Mouse (Mus musculus): ENCODE measurements at regions not wholly inside any gene's neighbourhood (a gene's known extent, or its start where the extent isn't known, plus 50 kb on each side); places are given as distances from the start of the nearest gene placed in this dataset.

GRCm38 (mm10) chr8:126847664-126848353 is 97.8 kb downstream of the Tomm20 start:
- H3K27ac ChIP-seq (ENCODE audit: low read length) = no peak overlapping the region
- no peaks in the 10 kb centered on the region for H3K9me3 ChIP-seq (ENCODE audit: low read length)
- no peak for ATAC-seq (ENCODE audit: low FRiP score, low TSS enrichment)
- no peak overlapping the region for H3K4me3 ChIP-seq (ENCODE audit: low read length)
- H3K27me3 ChIP-seq (ENCODE audit: insufficient read depth, low read length) = no peaks in the 10 kb centered on the region
- H3K4me2 ChIP-seq (replicated peaks; ENCODE audit: low read depth, low read length) = no peak overlapping the region
- no peaks in the 10 kb centered on the region for H3K36me3 ChIP-seq (ENCODE audit: insufficient read depth, low read length)
- 55% methylated on average over 8 of the region's 8 CpGs for WGBS
- no peak overlapping the region for H3K9ac ChIP-seq (replicated peaks; ENCODE audit: low read length)
- peaks cover 24% of the 10 kb centered on the region for H3K4me1 ChIP-seq (ENCODE audit: insufficient read depth, low read length)

- Histone ChIP-seq H3K27ac (ENCODE audit: low read length) (no peak overlapping the region), H3K36me3 (ENCODE audit: insufficient read depth, low read length) (no peaks in the 10 kb centered on the region), H3K9me3 (ENCODE audit: low read length) (no peaks in the 10 kb centered on the region), H3K4me1 (ENCODE audit: insufficient read depth, low read length) (peaks cover 16% of the 10 kb centered on the region), H3K27me3 (ENCODE audit: insufficient read depth, low read length) (no peaks in the 10 kb centered on the region), H3K4me2 (replicated peaks; ENCODE audit: low read depth, low read length) (no peak overlapping the region), H3K9ac (replicated peaks; ENCODE audit: low read length) (no peak overlapping the region), H3K4me3 (ENCODE audit: low read length) (no peak overlapping the region)
- no peak for ATAC-seq (ENCODE audit: low FRiP score, low TSS enrichment)
- 67% methylated on average over 3 of the region's 3 CpGs for WGBS
These were observed 99.5 kb downstream of the Tomm20 start for GRCm38 (mm10) chr8:126846188-126846565.

- Histone ChIP-seq H3K9ac (replicated peaks; ENCODE audit: low read length) (no peak overlapping the region), H3K4me1 (ENCODE audit: insufficient read depth, low read length) (peaks cover 16% of the 10 kb centered on the region), H3K4me3 (ENCODE audit: low read length) (no peak overlapping the region), H3K9me3 (ENCODE audit: low read length) (no peaks in the 10 kb centered on the region), H3K27ac (ENCODE audit: low read length) (no peak overlapping the region), H3K27me3 (ENCODE audit: insufficient read depth, low read length) (no peaks in the 10 kb centered on the region), H3K4me2 (replicated peaks; ENCODE audit: low read depth, low read length) (no peak overlapping the region), H3K36me3 (ENCODE audit: insufficient read depth, low read length) (no peaks in the 10 kb centered on the region)
- WGBS = 90% methylated on average over 14 of the region's 14 CpGs
- no peak for ATAC-seq (ENCODE audit: low FRiP score, low TSS enrichment)
These were observed 100.0 kb downstream of the Tomm20 start for GRCm38 (mm10) chr8:126845530-126846187.

GRCm38 (mm10) chr8:126844627-126845026 is 101.0 kb downstream of the Tomm20 start:
- no peaks in the 10 kb centered on the region for H3K27me3 ChIP-seq (ENCODE audit: insufficient read depth, low read length)
- no peak overlapping the region for H3K4me3 ChIP-seq (ENCODE audit: low read length)
- no peak for ATAC-seq (ENCODE audit: low FRiP score, low TSS enrichment)
- H3K4me1 ChIP-seq (ENCODE audit: insufficient read depth, low read length) = peaks cover 14% of the 10 kb centered on the region
- H3K4me2 ChIP-seq (replicated peaks; ENCODE audit: low read depth, low read length) = no peak overlapping the region
- H3K9ac ChIP-seq (replicated peaks; ENCODE audit: low read length) = no peak overlapping the region
- no peaks in the 10 kb centered on the region for H3K9me3 ChIP-seq (ENCODE audit: low read length)
- H3K36me3 ChIP-seq (ENCODE audit: insufficient read depth, low read length) = no peaks in the 10 kb centered on the region
- WGBS = 71% methylated on average over 4 of the region's 4 CpGs
- no peak overlapping the region for H3K27ac ChIP-seq (ENCODE audit: low read length)

- WGBS = 76% methylated on average over 7 of the region's 7 CpGs
- no peak overlapping the region for H3K9ac ChIP-seq (replicated peaks; ENCODE audit: low read length)
- H3K4me2 ChIP-seq (replicated peaks; ENCODE audit: low read depth, low read length) = no peak overlapping the region
- H3K27ac ChIP-seq (ENCODE audit: low read length) = no peak overlapping the region
- H3K27me3 ChIP-seq (ENCODE audit: insufficient read depth, low read length) = no peaks in the 10 kb centered on the region
- no peak overlapping the region for H3K4me3 ChIP-seq (ENCODE audit: low read length)
- H3K36me3 ChIP-seq (ENCODE audit: insufficient read depth, low read length) = no peaks in the 10 kb centered on the region
- H3K4me1 ChIP-seq (ENCODE audit: insufficient read depth, low read length) = peaks cover 35% of the 10 kb centered on the region
- ATAC-seq (ENCODE audit: low FRiP score, low TSS enrichment) = no peak
- H3K9me3 ChIP-seq (ENCODE audit: low read length) = no peaks in the 10 kb centered on the region
These were observed 104.5 kb downstream of the Tomm20 start for GRCm38 (mm10) chr8:126841187-126841586.

GRCm38 (mm10) chr8:126839712-126840355 is 105.8 kb downstream of the Tomm20 start:
- no peaks in the 10 kb centered on the region for H3K27me3 ChIP-seq (ENCODE audit: insufficient read depth, low read length)
- H3K9me3 ChIP-seq (ENCODE audit: low read length) = no peaks in the 10 kb centered on the region
- peak overlapping the region; percentile 38 for H3K4me2 ChIP-seq (replicated peaks; ENCODE audit: low read depth, low read length)
- ATAC-seq (ENCODE audit: low FRiP score, low TSS enrichment) = peak; percentile 93
- WGBS = 8% methylated on average over 5 of the region's 5 CpGs
- peak overlapping the region; percentile 93 for H3K27ac ChIP-seq (ENCODE audit: low read length)
- H3K9ac ChIP-seq (replicated peaks; ENCODE audit: low read length) = peak overlapping the region; percentile 36
- H3K36me3 ChIP-seq (ENCODE audit: insufficient read depth, low read length) = no peaks in the 10 kb centered on the region
- peaks cover 42% of the 10 kb centered on the region for H3K4me1 ChIP-seq (ENCODE audit: insufficient read depth, low read length)
- no peak overlapping the region for H3K4me3 ChIP-seq (ENCODE audit: low read length)

GRCm38 (mm10) chr8:126839039-126839711 is 106.5 kb downstream of the Tomm20 start:
- H3K9ac ChIP-seq (replicated peaks; ENCODE audit: low read length) = peak overlapping the region; percentile 36
- no peaks in the 10 kb centered on the region for H3K27me3 ChIP-seq (ENCODE audit: insufficient read depth, low read length)
- peak overlapping the region; percentile 93 for H3K27ac ChIP-seq (ENCODE audit: low read length)
- H3K4me2 ChIP-seq (replicated peaks; ENCODE audit: low read depth, low read length) = peak overlapping the region; percentile 38
- peaks cover 47% of the 10 kb centered on the region for H3K4me1 ChIP-seq (ENCODE audit: insufficient read depth, low read length)
- WGBS = 0% methylated on average over 8 of the region's 8 CpGs
- ATAC-seq (ENCODE audit: low FRiP score, low TSS enrichment) = peak; percentile 85
- no peak overlapping the region for H3K4me3 ChIP-seq (ENCODE audit: low read length)
- no peaks in the 10 kb centered on the region for H3K9me3 ChIP-seq (ENCODE audit: low read length)
- no peaks in the 10 kb centered on the region for H3K36me3 ChIP-seq (ENCODE audit: insufficient read depth, low read length)

GRCm38 (mm10) chr8:126838228-126838627 is 107.4 kb downstream of the Tomm20 start:
- Histone ChIP-seq H3K4me3 (ENCODE audit: low read length) (no peak overlapping the region), H3K36me3 (ENCODE audit: insufficient read depth, low read length) (no peaks in the 10 kb centered on the region), H3K27ac (ENCODE audit: low read length) (peak overlapping the region; percentile 93), H3K27me3 (ENCODE audit: insufficient read depth, low read length) (no peaks in the 10 kb centered on the region), H3K9me3 (ENCODE audit: low read length) (no peaks in the 10 kb centered on the region), H3K4me1 (ENCODE audit: insufficient read depth, low read length) (peaks cover 57% of the 10 kb centered on the region), H3K9ac (replicated peaks; ENCODE audit: low read length) (0 out of 2 replicates have a peak overlapping the region, but pooled peaks have one; percentile 0), H3K4me2 (replicated peaks; ENCODE audit: low read depth, low read length) (no peak overlapping the region)
- ATAC-seq (ENCODE audit: low FRiP score, low TSS enrichment) = no peak
- WGBS = 59% methylated on average over 7 of the region's 7 CpGs

- Histone ChIP-seq H3K27ac (ENCODE audit: low read length) (peak overlapping the region; percentile 93), H3K27me3 (ENCODE audit: insufficient read depth, low read length) (no peaks in the 10 kb centered on the region), H3K4me1 (ENCODE audit: insufficient read depth, low read length) (peaks cover 64% of the 10 kb centered on the region), H3K36me3 (ENCODE audit: insufficient read depth, low read length) (no peaks in the 10 kb centered on the region), H3K4me2 (replicated peaks; ENCODE audit: low read depth, low read length) (no peak overlapping the region), H3K9ac (replicated peaks; ENCODE audit: low read length) (no peak overlapping the region), H3K9me3 (ENCODE audit: low read length) (no peaks in the 10 kb centered on the region), H3K4me3 (ENCODE audit: low read length) (no peak overlapping the region)
- ATAC-seq (ENCODE audit: low FRiP score, low TSS enrichment) = no peak
- WGBS = 55% methylated on average over 9 of the region's 9 CpGs
These were observed 108.2 kb downstream of the Tomm20 start for GRCm38 (mm10) chr8:126837318-126838025.

Measured in kidney, embryonic 16.5 days (tissue).